Mouse (Mus musculus) embryo, embryonic 11 days (tissue): ENCODE results near the gene Gm3115.
"Not testable (repeated sequence)": the region's sequence is repeated elsewhere in the genome, so short reads cannot be mapped to it uniquely, and the experiment has no call there.

ENCODE experiments used
- DNase-seq: peaks from one replicate; pipeline ENCODE4 v3.0.0-alpha.2; 2015

Gm3115 gene

DNA sequence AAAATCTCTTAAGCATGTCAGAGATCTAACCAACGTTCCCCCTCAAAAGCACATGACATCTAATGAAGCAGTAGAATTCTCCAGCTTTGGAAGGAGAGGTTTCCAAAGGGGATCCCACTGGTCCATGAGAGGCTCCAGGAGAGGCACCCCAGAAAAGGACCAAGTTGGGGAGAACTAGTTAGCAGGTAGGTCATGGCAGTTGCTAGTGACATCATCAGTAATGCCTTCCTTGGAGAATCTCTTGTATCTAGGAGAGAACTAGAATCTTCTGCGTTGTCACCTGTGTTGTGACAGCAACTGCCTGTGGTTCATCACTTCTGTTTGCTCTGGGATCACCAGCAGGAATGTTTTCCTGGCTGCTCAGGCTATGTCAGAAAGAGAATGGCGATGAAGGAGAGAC, at the start of gene Gm3115:
Gm3115 (plus strand) TSS at position 301 of the 400 bp plus-strand sequence.
- not testable (repeated sequence) for DNase-seq

DNA sequence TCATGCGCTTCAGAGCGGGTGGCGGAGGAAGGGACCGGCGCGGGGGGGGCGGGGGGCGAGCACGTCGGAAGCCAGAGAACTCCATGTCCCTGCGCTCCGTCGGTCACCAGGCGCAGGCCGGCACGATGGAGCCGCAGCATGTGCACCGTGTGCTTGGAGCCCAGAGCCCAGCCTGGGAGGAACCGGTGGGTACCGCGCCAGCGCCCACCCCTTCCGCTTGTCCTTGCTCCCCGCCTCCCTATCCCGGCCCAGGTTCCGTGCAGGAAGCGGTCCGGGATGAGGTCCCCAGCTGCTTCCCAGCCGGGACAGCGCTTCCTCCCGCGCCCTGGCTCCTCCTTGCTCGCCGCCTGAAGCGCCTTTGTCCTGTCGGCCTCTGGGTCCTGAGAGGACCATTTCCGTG, 26.5 kb downstream of the Gm3115 start, which contains the start of gene Gm8108:
Gm8108 (plus strand) TSS at position 101 of the 400 bp plus-strand sequence.
- DNase-seq, result peak; percentile 14

DNA sequence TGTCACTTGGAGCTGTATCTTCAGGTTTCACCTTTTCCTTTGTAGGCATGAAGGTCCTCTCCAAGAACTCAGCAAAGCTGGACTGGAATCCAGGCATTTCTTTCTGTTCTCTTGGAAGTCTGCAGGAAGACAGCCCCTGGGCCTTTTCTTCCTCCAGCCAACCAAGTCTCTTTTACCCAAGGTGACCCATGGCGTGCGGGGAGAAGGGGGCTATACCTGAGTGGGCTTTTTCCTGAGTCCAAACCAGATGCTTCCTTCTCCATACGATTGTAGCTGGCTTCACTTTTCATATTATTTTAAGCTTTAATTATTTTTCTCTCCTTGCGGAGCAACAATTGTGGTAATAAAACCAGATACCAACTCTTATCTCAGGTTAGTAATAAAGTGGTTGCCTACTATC, 57.7 kb downstream of the Gm3115 start:
- DNase-seq, result not testable (repeated sequence)
